Mouse (Mus musculus) hindlimb bud, embryonic 11.5 days (tissue): Measurements from ENCODE around the gene Btg2.

ENCODE experiments used
- DNase-seq: peaks from one replicate; pipeline ENCODE4 v3.0.0-alpha.2; 2012; ENCODE audit warnings: low read depth, low spot score; ENCODE audit errors: extremely low spot score

Gene Btg2

DNA sequence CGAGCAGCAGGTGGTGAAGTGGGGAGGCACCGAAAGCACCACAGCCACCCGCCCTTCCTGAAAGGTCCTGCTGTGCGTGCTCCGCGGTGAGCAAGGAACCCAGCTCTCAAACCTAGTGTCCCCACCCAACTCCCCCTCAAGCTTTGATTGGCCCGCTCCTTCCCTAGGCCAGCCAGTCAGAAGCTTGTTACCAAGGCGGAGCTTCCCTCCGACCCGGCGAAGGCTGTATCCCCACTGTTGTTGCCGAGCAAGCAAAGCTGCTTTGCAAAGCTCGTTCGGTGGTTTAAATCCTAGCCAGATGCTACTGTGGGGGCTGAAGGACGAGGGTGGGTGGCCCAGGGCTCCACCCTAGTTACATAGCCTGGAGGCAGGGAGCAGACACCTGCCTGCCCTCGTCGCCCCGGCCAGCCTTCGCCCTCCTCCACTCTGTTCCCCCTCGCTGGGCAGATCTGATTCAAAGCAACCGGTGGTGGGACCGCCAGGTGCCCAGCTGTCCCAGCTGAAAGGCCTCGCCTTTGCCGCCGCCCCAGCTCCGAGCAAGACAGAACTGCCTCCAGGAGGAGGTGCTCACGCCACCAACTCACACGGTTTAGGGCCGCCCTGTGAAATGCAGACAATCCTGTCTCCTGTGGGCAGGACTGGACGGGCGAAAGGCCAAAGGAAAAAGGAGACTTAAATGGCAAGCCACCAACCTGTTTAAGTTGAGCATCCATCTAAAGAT is 17.9 kb downstream of the Btg2 start:
- DNase-seq: peak; percentile 76

DNA sequence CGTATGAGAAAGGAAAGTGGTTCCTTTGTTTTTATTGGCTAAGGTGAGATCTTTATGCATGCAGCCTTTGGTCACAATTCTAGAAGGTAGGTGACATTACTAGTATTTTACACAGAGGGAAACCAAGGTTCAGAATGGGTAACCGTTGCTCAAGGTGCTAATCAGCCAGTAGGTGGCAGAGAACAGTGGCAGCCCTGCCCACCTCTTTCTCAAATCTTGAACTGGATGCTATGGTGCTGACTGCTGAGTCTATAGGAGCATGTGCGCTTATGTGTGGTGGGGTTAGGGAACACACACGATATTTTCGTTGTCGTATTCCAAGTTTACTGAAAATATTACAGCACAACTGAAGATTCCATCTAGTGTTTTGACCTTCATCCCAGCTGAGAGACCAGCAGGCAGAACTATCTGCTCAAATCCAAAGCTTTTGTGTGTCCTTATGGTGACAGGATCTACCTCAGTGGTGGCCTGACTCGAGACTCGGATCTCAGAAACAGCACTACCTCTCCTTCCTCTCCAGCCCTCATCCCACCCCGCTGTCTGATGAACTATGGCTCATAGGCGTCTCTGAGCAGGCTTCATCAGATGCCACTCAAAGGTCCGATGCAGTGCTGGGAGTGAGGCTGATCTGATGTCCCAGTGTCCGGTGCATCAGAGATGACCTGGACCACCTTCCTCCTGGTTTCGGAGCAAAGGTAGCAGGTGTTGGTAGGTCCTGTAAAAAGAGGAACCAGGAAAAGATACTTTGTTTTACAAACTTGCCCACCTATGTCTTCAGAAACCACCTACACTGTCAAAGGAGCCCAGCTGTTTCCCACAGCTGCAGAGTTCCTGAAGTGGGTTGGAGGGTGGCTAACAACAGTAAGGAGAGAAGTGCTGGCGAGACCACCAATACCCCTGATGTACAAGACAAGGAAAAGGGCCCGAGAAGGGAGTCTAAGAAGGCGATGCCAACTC is 18.9 kb downstream of the Btg2 start:
- no peak for DNase-seq

DNA sequence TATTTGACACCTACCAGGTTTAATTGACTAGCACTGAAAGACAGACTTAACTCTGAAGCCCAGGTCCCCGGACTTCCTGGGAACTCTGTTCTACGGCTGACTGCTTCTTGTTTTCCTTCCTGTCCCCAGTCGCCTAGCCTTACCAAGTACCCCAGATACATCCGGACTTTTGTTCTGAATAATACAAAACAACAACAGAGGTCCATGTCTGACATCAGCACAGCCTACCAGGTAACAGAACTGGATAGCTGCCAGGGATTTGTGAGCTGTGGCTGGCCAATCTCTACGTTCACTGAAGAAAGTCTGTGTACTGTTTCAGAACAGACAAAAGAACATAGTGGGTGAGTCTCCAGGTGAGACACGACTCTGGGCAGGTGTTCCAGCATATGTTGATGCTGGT is 20.1 kb downstream of the Btg2 start:
- no peak for DNase-seq

DNA sequence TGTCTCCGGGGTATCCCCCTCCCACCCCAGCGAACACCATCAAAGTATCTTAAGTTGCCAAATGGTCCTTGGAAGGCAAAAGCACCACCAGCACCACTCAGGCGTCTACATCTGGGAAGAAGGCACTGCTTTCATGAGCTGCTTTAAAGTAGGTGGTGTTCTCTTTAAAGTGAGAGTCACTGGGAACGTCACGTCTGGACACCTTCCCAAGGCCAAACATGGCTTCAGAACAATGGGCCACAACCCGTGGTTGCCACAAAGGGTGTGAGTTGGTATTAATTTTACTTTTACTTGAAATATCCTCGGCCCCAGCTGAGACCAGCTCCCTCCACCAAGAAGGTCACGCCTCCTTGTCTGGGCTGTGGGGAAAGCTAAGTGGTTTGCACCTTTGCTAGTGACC is 21.2 kb downstream of the Btg2 start:
- DNase-seq: no peak

DNA sequence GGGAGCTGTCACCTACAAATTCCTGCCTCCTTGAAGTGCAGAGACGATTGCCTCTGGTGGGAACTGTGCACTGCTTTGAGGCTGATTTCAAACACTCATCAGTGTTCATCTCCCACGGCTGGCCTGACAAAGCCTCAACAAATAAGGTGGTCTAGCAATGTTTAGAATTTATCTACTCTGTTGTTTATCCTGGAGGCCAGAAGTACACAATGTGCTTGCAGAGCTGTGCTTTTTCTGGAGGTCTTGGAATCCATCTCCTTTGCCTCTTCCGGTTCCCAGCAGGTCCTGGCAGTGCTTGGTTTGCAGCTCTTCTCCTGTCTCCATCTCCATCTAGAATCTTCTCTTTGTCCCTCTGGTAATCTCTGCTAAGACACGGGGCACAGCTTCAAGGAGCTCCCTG is 22.6 kb downstream of the Btg2 start:
- DNase-seq: no peak

DNA sequence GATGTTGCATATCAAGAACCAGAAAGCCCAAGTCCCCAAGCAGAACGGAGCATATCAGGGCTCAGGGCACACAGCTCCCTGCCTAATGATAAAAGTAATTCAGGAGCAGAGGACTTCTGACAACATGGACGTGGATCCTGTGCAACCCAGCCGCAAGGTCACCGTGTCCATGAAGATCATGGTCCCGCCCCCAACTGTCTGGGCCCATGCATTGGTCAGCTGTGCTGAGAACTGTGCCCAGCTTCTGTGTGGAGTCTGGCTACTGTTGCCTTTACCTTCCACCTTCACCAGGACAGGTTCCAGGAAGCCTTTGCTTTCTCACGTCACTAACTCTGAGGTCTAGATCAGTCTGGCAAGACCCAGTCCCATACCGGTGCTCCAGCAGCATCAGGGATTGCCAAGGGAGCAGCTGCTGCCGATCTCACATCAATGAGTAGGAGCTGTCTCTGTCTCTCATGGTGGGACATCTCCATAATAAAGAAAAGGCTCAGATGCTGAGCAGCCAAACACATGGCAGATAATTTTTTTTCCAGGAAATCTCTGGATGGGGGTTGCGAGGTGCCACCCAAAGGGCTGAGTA is 23.2 kb downstream of the Btg2 start:
- DNase-seq: no peak

DNA sequence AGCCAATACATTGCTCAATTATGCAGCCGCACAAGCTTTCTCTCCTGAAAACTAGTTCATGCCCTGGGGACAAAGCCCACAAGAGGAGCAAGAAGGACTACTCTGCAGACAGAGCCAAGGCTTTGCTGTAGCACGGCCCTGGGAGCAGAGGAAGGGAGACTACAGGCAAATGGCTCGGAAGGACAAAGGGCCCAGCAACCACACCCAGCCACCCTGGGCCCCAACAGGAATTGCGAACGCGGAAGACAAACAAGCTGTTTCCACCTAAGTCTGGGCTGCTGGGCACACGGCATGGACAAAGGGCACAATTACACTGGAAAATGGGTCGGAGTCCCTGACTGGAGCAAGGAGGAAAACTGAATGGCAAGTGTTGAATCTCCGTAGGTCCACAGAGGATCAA is 23.9 kb downstream of the Btg2 start:
- DNase-seq: no peak

DNA sequence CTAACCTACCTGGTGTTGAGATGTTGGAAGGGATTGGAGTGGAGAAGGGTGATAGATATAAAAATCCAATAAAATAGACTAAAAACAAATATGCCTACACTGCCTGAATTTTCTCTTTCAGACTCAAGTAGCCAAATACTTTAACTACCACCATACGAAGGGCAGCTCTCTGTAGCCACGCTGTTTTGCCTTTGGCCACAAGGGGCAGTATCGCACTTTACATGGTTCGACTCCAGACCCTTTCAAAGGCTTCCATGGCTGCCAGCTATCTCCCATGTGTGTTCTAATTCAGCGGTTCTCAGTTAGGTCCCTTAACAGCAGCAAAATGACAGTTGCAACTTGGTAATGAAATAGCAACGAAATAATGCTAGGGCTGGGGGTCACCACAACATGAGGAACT is 25.7 kb downstream of the Btg2 start:
- DNase-seq: peak; percentile 78

DNA sequence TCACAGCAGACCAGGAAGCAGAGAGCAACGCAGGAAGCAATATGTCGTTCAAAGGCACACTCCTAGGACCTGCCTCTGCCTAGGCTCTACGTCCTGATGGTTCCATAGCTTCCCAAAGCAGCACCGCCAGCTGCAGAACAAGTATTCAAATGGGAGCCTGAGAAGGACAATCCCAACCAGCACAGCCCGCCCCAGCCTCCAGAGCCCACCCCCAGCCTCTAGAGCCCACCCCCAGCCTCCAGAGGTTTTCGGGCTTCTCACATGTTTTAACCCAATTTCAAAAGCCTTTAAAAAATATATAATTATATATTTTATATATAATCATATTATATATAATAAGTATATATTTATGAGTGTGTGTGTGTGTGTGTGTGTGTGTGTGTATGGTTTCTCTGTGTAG is 29.4 kb downstream of the Btg2 start:
- DNase-seq: no peak

DNA sequence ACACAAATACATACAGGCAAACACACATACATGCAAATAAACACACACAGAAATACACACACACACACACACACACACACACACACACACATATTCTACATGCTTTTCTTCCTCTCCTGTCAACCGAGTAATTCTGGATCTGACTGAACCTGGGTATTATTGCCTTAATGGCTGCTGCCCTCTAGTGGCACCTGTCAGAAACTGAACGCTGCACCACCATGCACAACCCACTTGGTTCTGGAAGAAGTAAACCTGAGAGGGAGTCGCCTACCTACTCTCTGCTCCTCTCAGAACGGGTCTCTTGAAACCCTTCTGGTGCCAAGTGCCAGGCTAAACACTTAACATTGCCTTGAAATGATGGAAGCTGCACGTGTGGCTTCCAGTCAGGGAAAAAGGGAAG is 30.2 kb downstream of the Btg2 start:
- no peak for DNase-seq

DNA sequence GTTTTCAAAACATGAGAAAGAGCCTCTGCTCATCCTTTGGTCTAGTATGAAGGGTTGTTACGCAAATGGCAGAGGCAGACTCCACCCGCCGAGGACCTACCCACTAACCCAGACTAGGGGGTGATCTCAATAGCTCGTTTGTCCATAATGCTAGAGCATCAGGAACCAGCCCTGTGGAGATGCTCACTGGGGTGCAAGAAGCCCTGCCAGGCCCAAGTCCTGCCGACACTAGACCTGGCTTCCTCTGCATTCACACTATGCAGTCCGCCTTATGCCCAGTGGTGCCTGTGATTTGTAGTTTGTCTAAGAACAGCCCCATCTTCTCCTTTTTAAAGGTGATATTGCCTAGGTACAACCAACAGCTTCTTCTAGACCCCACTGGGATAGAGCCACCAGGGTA is 31.5 kb downstream of the Btg2 start:
- DNase-seq: no peak

DNA sequence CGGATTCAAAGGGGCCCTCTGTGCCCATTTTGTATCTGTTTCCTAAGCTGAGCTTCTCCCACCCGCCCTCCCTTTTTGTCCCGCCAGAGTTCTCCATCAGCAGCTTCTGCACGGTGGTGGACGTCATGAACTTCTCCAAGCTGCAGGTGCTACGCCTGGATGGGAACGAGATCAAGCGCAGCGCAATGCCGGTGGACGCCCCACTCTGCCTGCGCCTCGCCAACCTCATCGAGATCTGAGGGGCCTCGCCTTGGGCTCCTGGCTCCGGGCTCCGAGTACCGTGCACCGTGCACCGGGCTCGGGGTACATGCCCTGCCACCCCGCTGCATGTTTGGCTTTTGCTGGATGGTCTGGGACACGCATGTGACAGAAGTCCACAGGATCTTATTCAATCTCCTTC is 32.5 kb downstream of the Btg2 start:
- no peak for DNase-seq

DNA sequence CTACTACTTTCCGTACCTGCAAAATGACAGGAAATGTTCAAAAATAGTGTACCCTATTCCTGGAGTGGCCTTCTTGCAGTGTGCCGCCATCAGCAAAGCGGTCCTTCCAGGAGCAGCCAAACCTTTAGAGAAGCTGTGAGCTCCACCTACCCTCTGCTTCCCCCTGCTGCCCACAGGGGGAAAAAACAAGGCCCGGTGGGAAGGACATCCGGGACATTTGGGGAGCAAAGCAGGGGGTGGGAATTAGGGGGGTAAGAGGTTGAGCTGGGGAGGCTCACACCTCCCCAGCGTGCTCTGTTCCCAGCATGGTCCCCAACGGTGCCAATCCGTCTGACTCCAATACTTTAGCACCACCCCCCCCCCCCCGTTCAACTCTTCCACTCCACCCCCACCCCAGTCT is 32.9 kb downstream of the Btg2 start:
- DNase-seq: peak; percentile 54

DNA sequence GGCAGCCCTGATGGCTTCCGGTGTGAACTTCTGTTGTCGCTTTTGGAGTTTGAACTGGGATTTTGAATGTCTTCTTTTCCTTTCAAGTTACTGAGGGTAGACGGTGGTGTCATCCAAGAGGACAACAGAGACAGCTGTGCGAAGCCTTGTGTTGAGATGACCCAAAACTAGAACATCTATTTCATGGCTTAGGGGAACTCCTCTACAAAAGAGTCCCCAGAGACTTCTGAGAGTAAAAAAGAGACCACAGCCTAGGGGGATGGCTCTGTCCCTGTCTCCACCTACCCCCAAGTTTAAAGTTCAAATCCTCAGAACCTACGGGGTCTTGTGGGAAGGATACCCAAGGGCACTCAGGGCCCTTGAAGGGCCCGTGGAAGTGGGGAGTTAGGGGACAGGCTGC is 34.1 kb downstream of the Btg2 start:
- no peak for DNase-seq

DNA sequence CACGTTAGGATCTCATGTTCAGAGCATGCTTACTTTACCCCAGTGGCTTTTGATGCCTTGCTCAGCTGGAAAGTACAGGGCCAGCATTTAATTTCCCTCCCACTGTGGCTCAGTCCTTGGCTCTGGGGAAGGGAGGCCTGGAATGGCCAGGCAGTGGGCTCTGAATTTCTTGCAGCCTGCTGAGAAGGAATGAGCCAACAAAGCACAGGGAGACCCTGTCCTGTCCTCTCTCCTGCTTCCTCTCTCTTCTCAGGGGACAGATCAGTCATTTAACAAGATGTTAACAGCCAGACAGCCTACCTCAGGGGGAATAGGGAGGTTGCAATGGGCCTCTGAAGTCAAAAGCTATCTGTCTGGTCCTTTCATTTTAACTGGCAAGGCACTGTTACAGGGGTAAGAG is 36.6 kb downstream of the Btg2 start:
- no peak for DNase-seq

DNA sequence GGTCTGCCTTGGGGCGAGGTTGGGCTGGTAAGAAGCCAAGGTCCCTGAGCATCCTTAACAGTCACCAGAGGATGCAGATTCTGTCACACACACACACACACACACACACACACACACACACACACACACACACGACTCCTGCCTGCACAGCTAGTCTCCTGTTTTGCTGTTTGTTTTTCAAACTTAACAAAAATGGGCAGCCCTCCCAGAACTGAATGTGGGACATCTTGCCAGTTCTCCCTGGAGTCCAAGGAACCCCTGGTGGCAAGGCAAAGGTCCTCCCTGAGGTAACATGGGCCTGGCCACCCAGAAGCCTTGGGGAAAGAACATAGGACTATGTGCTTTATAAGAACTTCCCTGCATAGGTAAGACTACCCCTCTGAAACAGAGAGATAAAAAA is 37.0 kb downstream of the Btg2 start:
- no peak for DNase-seq

DNA sequence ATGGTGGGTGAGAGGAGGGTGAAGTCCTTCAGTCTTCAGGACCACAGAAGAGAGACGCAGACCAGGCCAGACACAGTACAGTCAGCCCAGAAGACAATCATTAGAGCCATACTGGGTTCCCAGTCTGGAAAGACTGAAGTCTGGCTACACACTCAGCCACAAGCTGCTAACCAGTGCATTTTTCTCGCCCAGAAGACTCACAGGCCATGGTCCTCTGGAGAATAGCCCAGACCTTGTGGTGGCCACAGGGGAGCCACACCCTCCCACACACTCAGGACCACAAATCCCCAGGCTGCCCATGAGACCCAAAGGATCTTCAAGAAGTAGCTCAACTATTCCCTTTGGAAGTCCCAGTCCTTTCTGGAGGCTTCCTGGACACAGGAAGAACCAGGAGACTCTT is 39.6 kb downstream of the Btg2 start:
- DNase-seq: no peak

DNA sequence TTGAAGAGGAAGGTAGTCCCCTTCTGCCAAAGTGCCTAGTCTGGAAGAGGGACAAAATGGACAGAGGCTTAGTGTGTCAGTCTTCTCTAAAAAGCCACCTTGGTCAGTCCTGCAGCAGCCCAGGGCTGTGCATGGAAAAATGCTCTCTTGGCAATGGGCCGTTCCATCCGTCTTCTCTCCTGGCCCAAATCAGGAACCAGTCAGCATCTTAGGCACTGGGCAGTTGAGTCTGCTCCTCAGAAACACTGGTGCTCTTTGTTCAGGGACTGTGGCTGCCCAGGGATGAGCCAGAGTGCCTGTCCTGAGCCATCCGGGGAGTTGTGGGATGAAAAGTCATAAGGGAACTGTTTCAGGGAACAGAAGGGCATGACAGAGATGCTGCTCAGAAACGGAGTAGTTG is 40.6 kb downstream of the Btg2 start:
- DNase-seq: no peak

DNA sequence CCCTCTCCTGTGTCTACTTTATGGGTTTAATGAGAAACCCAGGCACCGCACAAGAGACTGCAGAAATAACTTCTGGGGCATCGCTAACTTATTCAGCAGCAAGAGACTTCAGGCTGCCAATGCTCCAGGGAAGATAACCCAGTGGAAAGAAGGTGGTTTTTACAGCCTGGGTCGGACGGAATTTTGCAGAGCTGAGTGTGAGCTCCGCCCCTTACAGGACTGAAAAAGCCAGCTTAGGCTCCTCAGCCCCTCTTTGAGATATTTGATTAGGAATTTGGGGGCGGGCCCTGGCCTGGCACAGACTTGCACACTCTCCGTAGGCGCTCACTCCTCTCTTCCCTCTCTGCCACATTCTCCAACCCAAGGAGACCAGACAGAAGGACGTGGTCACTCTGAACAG is 41.7 kb downstream of the Btg2 start, which contains the start of gene Fmod:
TSS of gene Fmod (plus strand) at position 83 of the 400 bp plus-strand sequence.
- no peak for DNase-seq

DNA sequence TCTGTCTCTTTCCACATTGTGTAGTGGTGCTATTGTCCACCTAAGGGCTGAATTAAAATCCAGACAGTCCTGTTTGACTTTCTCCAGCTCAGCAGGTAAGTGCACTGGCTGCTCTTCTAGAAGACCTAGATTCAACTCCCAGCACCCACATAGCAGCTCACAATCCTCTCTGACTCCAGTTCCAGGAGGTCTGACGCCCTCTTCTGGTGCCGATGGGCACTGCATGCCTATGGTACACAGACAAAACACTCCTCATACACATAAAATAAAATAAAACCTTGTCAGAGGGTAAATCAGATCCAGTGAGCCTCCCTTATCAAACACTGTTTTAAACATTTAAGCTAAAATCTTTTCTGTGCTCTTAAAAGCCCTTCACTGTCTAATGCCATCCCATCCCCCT is 42.4 kb downstream of the Btg2 start:
- no peak for DNase-seq

DNA sequence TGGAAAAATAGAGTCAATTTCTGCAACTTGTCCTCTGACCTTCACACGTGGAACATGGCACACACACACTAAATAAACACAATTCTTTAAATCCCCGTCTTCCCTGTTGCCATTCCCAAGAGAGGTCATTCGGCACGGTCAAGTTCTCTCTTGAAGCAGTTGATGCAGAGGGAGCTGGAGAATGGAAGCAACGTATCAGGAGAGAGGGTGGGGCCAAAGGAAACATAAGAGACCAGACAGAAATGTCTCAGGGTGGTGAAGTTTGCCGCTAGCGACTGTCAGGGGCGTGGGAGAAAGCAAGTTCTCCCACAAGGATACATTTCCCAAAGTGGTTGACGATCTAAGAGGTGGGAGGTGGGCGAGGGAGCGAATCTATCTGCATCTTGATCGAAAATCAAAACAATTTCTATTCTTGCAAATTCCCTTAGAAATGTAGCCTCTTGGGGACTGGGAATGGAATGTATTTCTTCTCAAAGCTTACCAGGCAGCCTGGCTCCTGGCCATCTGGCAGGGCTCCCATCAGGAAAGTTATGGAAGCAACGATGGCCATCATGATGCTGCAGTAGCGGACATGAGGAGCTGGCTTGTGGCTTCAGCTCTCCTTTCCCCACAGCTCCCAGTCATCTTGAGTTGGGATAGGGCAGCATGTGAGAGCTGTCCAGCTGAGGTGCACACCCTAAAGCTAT is 50.6 kb downstream of the Btg2 start:
- DNase-seq: no peak
